Mouse (Mus musculus) megakaryocyte, embryonic 14.5 days (primary cell): ENCODE data around the gene Slc25a12. TPM values are rescaled to one million over a fixed set of nuclear protein-coding genes. Genes with fewer than 3 reads are reported as not detected.
"Not testable (repeated sequence)": the region's sequence is repeated elsewhere in the genome, so short reads cannot be mapped to it uniquely, and the experiment has no call there.

Experiments used
- H3K27me3 ChIP-seq: replicated peaks from 2 replicates; pipeline ENCODE3; 2012; ENCODE audit warnings: inconsistent platforms
- H3K36me3 ChIP-seq: replicated peaks from 2 replicates; pipeline ENCODE3; 2012; ENCODE audit warnings: low read length, inconsistent platforms, mixed read lengths
- H3K4me1 ChIP-seq: 2 replicates; pipeline ENCODE4 v1.6.1; 2012; ENCODE audit warnings: inconsistent platforms
- H3K4me3 ChIP-seq: replicated peaks from 2 replicates; pipeline ENCODE3; 2012; ENCODE audit warnings: moderate library complexity, mild to moderate bottlenecking, inconsistent platforms
- H3K9me3 ChIP-seq: 2 replicates; pipeline ENCODE4 v1.6.1; 2012; ENCODE audit warnings: inconsistent platforms
- FLI1 ChIP-seq: IDR thresholded peaks from 2 replicates; pipeline ENCODE4 v1.6.1; 2012; ENCODE audit warnings: low read length, inconsistent platforms, mixed read lengths
- GATA1 ChIP-seq: IDR thresholded peaks from 3 replicates; pipeline ENCODE4 v1.6.1; 2012; ENCODE audit warnings: mixed read lengths, low read length, inconsistent platforms, borderline replicate concordance
- polyA plus RNA-seq: library from polyadenylated mRNA; stranded (reverse); fragments of >175 nt; gene quantifications from 2 replicates; pipeline ENCODE4 v1.2.3, GENCODE M21; 2012; ENCODE audit warnings: low replicate concordance; ENCODE audit not compliant: insufficient read depth

The Slc25a12 gene
- polyA plus RNA-seq, 1 experiment = 7.9 TPM

DNA sequence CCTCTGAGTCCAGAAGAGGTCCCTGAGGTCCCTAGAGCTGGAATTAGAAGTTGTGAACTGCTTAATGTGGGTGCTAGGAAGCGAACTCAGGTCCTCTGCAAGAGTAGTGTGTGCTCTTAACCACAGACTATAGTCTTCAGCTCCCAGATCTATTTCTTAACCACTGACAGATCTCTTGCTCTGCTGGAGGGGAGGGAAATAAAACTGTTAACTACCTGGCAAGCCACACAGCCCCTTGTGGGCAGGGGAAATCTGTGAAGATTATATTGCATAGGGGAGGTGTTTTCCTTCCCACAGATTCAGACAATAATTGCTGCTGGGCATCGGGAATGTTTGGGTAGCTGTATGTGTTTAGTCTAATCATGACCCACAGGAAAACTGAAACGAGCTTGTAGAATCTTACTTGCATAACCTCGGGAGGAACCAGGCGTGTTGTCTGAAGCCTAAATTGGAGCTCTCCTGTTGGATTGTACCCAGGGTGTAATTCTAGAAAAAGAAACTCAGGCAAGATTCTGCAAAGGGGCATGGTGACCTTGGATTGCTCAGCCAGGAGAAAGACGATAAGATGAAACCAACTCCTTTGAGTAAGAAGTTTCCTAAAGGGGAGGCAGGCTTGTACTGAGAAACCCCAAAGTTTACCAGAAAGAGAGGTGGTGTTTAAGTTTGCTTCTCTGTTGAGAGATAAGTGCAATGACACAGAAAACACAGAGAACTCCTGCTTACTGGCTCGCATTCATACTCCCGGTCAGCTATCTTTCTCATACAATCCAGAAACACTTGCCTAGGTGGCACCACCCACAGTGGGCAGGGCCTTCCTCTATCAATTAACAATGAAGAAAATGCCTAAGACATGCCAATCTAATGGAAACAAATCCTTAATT is 7.0 kb upstream of the Slc25a12 start:
- Histone ChIP-seq H3K4me3 (no peak overlapping the region), H3K27me3 (no peaks in the 10 kb centered on the region)

DNA sequence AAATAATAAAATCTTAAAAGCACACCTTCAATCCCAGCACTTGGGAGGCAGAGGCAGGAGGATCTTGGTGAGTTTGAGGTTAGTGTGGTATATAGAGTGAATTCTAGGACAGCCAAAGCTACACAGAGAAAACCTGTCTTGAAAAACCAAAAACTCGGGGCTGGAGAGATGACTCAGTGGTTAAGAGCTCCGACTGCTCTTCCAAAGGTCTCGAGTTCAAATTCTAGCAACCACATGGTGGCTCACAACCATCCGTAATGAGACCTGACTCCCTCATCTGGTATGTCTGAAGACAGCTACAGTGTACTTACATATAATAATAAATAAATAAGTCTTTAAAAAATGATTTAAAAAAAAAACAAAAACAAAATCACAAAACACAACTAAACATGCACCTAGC is 4.7 kb upstream of the Slc25a12 start:
- not testable (repeated sequence) for H3K36me3 ChIP-seq, H3K9me3 ChIP-seq, H3K4me3 ChIP-seq, H3K27me3 ChIP-seq
- peaks cover 29% of the 10 kb centered on the region for H3K4me1 ChIP-seq

More for the DNA sequence above, 7.0 kb upstream of the Slc25a12 start:
- no peaks in the 10 kb centered on the region for H3K36me3 ChIP-seq
- peaks cover 24% of the 10 kb centered on the region for H3K4me1 ChIP-seq
- TF ChIP-seq GATA1 = no peak
- no peak for TF ChIP-seq FLI1
- no peaks in the 10 kb centered on the region for H3K9me3 ChIP-seq

DNA sequence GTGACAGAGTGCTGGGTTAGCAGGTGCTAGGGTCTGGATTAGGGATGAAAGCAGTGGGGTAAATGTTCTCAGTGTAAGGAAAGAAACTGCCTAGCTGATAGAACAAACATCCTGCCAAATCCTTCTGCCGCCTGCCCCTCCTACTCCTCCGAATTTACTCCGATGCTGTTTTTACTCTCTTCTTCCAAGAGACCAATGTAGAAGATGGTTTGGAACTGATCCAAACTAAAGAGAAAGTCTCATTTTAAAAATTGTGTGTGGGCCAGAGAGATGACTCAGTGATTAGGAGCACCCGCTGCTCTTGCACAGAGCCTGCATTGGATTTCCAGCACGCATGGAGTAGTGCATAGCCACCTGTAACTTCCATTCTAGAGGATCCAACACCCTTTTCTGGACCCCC is 4.2 kb upstream of the Slc25a12 start:
- no peaks in the 10 kb centered on the region for H3K27me3 ChIP-seq
- H3K36me3 ChIP-seq = no peaks in the 10 kb centered on the region
- TF ChIP-seq FLI1 = no peak
- no peak for TF ChIP-seq GATA1
- peaks cover 32% of the 10 kb centered on the region for H3K4me1 ChIP-seq
- no peaks in the 10 kb centered on the region for H3K9me3 ChIP-seq
- no peak overlapping the region for H3K4me3 ChIP-seq

DNA sequence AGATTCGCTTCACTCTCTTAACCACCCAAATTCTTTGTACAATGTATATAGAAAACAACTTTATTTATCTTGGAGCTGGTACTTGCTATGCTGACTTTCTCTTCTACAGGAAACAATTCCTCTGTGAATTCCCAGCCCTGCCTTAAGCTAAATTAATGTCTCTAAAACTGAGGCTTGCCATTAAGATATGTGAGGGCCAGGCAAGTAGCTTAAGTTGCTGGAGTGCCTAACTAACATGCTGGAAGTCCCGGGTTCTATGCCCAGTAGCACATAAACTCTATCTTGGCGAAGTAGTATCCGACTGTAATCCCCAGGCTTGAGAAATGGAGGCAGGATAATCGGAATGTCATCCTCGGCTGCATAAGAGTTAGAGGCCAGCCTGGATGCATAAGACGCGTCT is 537 bp upstream of the Slc25a12 start:
- H3K36me3 ChIP-seq = peaks cover 12% of the 10 kb centered on the region
- no peak for TF ChIP-seq GATA1
- TF ChIP-seq FLI1 = no peak
- peak overlapping the region; percentile 99 for H3K4me3 ChIP-seq
- H3K4me1 ChIP-seq = peaks cover 21% of the 10 kb centered on the region
- no peaks in the 10 kb centered on the region for H3K9me3 ChIP-seq
- no peaks in the 10 kb centered on the region for H3K27me3 ChIP-seq

DNA sequence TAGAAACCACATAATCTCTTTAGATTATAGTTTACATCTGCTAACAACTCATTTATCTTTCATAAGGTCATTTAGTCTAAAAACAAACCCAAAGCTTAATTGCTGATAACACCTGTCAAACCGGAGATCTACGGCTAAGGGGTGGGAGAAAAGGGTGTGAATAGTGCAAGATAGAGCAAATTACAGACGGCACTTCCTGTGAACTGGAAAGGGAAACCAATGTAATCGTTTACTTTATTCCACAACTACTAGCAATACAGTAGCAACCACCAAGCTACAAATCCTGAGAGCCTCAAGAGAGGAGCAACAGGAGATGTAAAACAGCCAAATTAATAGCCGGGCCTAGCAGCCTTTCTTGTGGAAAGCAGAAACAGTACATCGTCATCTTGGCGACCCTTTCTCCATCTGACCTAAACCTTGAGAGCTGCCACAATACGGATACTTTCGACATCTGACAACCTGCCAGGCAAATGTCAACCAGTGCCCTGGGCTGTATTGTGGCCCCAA is 878 bp downstream of the Slc25a12 start:
- peaks cover 21% of the 10 kb centered on the region for H3K4me1 ChIP-seq
- peak overlapping the region; percentile 99 for H3K4me3 ChIP-seq
- TF ChIP-seq GATA1 (no peak), FLI1 (no peak)
- H3K36me3 ChIP-seq = peaks cover 20% of the 10 kb centered on the region
- no peaks in the 10 kb centered on the region for H3K9me3 ChIP-seq
- H3K27me3 ChIP-seq = no peaks in the 10 kb centered on the region

DNA sequence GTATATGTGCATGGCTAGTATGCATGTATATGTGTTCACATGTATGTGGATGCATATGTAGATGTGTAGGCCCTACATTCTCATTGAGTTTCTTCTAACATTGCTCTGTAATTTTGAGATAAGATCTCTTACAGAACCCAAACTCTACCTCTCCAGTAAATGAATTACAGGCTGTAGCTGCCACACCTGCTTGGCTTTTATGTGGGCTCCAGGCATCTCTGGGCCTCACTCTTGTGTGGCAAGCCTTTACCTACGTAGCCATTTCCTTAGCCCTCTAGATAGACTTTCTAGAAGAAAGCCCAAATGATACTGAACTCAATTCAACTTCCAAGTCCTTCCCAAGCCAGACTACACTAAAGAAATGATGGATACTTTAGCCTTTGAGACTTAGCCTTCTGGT is 7.4 kb downstream of the Slc25a12 start:
- H3K9me3 ChIP-seq = no peaks in the 10 kb centered on the region
- no peak for TF ChIP-seq FLI1
- H3K36me3 ChIP-seq = peaks cover 56% of the 10 kb centered on the region

DNA sequence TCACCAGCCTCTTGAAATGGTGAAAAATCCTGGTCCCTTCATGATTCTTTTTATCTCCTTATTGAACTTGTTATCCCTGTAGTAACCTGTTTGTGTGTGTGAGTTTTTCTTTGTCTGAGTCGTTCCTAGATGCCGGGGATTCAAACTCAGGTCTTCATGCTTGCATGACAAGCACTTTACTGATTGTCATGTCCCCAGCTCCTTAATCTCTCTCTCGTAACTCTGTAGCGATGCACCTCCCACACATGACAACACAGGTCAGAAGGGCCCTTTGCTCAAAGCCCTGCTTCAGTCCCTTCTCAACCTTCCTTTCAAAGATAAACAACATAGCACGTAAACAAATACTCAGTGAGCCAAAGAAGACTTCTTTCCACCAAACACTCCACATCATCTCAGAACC is 9.2 kb downstream of the Slc25a12 start:
- no peak for TF ChIP-seq GATA1
- TF ChIP-seq FLI1 = no peak
- H3K36me3 ChIP-seq = peaks cover 54% of the 10 kb centered on the region
- H3K9me3 ChIP-seq = no peaks in the 10 kb centered on the region
- H3K4me3 ChIP-seq = no peak overlapping the region
- H3K27me3 ChIP-seq = no peaks in the 10 kb centered on the region
- H3K4me1 ChIP-seq = peaks cover 29% of the 10 kb centered on the region

More for the DNA sequence above, 7.4 kb downstream of the Slc25a12 start:
- Histone ChIP-seq H3K27me3 (no peaks in the 10 kb centered on the region), H3K4me1 (peaks cover 20% of the 10 kb centered on the region), H3K4me3 (no peak overlapping the region)

DNA sequence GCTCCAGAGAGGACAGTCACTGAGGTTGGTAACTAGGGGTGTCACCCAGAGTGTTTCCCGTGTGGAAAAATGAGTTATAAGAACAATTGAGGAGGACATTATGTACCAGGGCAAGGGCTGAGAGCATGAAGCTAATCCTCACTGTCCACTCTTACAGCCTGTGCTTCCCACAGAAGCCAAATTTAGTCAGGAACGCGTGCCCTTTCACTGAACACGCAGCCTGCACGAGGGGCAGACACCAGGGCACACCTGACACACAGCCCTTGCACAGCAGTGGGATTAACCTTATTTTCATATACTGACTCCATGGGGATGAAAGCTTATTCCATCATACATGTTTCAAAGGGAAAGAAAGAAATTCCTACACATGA is 13.5 kb downstream of the Slc25a12 start:
- Histone ChIP-seq H3K4me3 (peak overlapping the region; percentile 23), H3K9me3 (no peaks in the 10 kb centered on the region), H3K27me3 (no peaks in the 10 kb centered on the region), H3K4me1 (peaks cover 36% of the 10 kb centered on the region), H3K36me3 (peaks cover 35% of the 10 kb centered on the region)
- TF ChIP-seq FLI1 (no peak), GATA1 (no peak)

DNA sequence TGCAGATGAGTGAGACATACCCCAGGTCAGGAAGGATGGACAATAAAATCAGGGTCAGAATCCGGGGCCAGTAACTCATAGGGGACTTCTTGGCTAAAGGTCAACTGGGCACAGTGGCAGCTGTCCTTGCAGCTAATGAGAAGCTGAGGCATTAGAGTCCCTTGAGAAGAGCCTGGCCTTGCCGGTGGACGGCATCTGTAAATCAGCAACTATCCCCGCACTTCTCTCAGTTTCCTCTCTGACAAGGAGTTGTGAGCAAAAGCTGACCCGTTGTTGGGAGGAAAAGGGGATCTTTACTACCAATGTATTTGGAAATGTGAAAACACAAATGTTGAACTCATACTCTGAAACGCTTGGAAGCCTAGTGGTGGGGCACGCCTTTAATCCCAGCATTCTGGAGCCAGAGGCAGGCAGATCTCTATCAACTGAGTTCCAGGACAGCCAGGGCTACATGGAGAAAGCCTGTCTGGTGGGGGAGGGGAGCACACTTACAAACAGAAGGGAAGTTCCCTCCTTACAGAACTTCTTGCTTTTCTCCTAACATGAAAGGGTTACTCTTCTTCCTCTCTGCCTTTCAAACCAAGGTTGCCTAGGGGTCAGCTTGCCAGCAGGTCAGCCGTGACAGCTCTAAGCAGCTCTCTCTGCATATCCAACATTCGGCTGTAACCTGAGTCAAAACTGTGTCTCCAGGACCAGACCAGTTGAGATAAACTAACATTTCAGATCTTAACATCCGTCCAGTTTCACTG is 14.1 kb downstream of the Slc25a12 start:
- no peaks in the 10 kb centered on the region for H3K9me3 ChIP-seq
- no peak for TF ChIP-seq FLI1
- no peak for TF ChIP-seq GATA1
- peaks cover 38% of the 10 kb centered on the region for H3K36me3 ChIP-seq
- H3K27me3 ChIP-seq = no peaks in the 10 kb centered on the region
- no peak overlapping the region for H3K4me3 ChIP-seq
- peaks cover 35% of the 10 kb centered on the region for H3K4me1 ChIP-seq

DNA sequence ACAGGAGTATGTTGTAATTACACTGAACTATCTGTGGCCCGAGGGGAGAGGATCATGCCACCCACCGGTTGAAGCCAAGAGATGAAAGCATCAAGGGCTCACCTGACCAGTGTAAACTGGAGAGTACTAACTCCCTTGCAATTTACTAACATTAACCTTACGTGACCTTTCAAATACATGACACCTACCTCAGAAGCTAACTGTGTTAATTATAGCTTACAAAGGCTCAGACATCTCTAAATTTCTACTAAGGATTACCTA is 15.9 kb downstream of the Slc25a12 start:
- no peak for TF ChIP-seq FLI1

More for the DNA sequence above, 15.9 kb downstream of the Slc25a12 start:
- no peaks in the 10 kb centered on the region for H3K27me3 ChIP-seq
- no peaks in the 10 kb centered on the region for H3K9me3 ChIP-seq
- H3K4me3 ChIP-seq = no peak overlapping the region
- H3K4me1 ChIP-seq = peaks cover 22% of the 10 kb centered on the region
- H3K36me3 ChIP-seq = peaks cover 41% of the 10 kb centered on the region
